Mouse (Mus musculus): ENCODE data around the gene Gm8369. TPM values are rescaled to one million over a fixed set of nuclear protein-coding genes. Genes with fewer than 3 reads are reported as not detected.
"Not testable (repeated sequence)": the region's sequence is repeated elsewhere in the genome, so short reads cannot be mapped to it uniquely, and the experiment has no call there.

The Gm8369 gene
- polyA plus RNA-seq, 1 experiment from 2014 or later = not detected

GRCm38 (mm10) chr19:11516246-11516645 lies 30.5 kb downstream of the Gm8369 start, which contains the start of gene Ms4a6b:
Gene Ms4a6b, plus strand, starts transcription at chr19:11516512.
- no peaks in the 10 kb centered on the region for H3K27me3 ChIP-seq
- no peaks in the 10 kb centered on the region for H3K36me3 ChIP-seq
- ATAC-seq (replicated peaks; ENCODE audit: insufficient number of reproducible peaks, insufficient read depth, low FRiP score, low read depth) = no peak
- no peak within 1 kb of the TSS for H3K4me2 ChIP-seq
- no peak within 1 kb of the TSS for H3K27ac ChIP-seq
- H3K4me3 ChIP-seq = no peak within 1 kb of the TSS
- no peaks in the 10 kb centered on the region for H3K9me3 ChIP-seq (replicated peaks)
- no peaks in the 10 kb centered on the region for H3K4me1 ChIP-seq (replicated peaks)
- no peak within 1 kb of the TSS for H3K9ac ChIP-seq

GRCm38 (mm10) chr19:11516845-11517244 lies 31.1 kb downstream of the Gm8369 start:
- no peaks in the 10 kb centered on the region for H3K27me3 ChIP-seq
- H3K9ac ChIP-seq = no peak overlapping the region
- H3K9me3 ChIP-seq (replicated peaks) = no peaks in the 10 kb centered on the region
- no peaks in the 10 kb centered on the region for H3K4me1 ChIP-seq (replicated peaks)
- 51% methylated on average over 4 of the region's 4 CpGs for WGBS
- H3K4me3 ChIP-seq = no peak overlapping the region
- H3K36me3 ChIP-seq = no peaks in the 10 kb centered on the region
- no peak overlapping the region for H3K27ac ChIP-seq
- no peak for ATAC-seq (replicated peaks; ENCODE audit: insufficient number of reproducible peaks, insufficient read depth, low FRiP score, low read depth)
- no peak overlapping the region for H3K4me2 ChIP-seq

- H3K27me3 ChIP-seq; H3K4me3 ChIP-seq; H3K36me3 ChIP-seq; H3K4me1 ChIP-seq (replicated peaks); H3K27ac ChIP-seq; ATAC-seq (replicated peaks; ENCODE audit: insufficient number of reproducible peaks, insufficient read depth, low FRiP score, low read depth); H3K4me2 ChIP-seq; H3K9ac ChIP-seq; H3K9me3 ChIP-seq (replicated peaks): not testable (repeated sequence)
- 26% methylated on average over 1 of the region's 1 CpGs for WGBS
Observed at GRCm38 (mm10) chr19:11517373-11517772, 31.6 kb downstream of the Gm8369 start.

- not testable (repeated sequence) for ATAC-seq (replicated peaks; ENCODE audit: insufficient number of reproducible peaks, insufficient read depth, low FRiP score, low read depth); H3K9me3 ChIP-seq (replicated peaks); H3K27ac ChIP-seq; H3K9ac ChIP-seq; H3K36me3 ChIP-seq; H3K27me3 ChIP-seq; H3K4me2 ChIP-seq; H3K4me1 ChIP-seq (replicated peaks)
- 56% methylated on average over 2 of the region's 2 CpGs for WGBS
- peak overlapping the region; percentile 11; the same call in 1 of the 2 replicates for H3K4me3 ChIP-seq
Observed at GRCm38 (mm10) chr19:11518356-11518755, 32.6 kb downstream of the Gm8369 start.

GRCm38 (mm10) chr19:11520146-11520545 lies 34.4 kb downstream of the Gm8369 start:
- H3K9ac ChIP-seq = no peak overlapping the region
- no peaks in the 10 kb centered on the region for H3K9me3 ChIP-seq (replicated peaks)
- no peak for ATAC-seq (replicated peaks; ENCODE audit: insufficient number of reproducible peaks, insufficient read depth, low FRiP score, low read depth)
- no peaks in the 10 kb centered on the region for H3K27me3 ChIP-seq
- H3K4me3 ChIP-seq = no peak overlapping the region
- H3K27ac ChIP-seq = no peak overlapping the region
- H3K4me1 ChIP-seq (replicated peaks) = no peaks in the 10 kb centered on the region
- H3K36me3 ChIP-seq = no peaks in the 10 kb centered on the region
- WGBS = 79% methylated on average over 3 of the region's 3 CpGs
- H3K4me2 ChIP-seq = no peak overlapping the region

GRCm38 (mm10) chr19:11533421-11533820 lies 47.7 kb downstream of the Gm8369 start:
- no peak overlapping the region for H3K4me3 ChIP-seq
- WGBS = 70% methylated on average over 1 of the region's 1 CpGs
- no peaks in the 10 kb centered on the region for H3K4me1 ChIP-seq (replicated peaks)
- H3K27me3 ChIP-seq = no peaks in the 10 kb centered on the region
- no peak overlapping the region for H3K9ac ChIP-seq
- H3K36me3 ChIP-seq = no peaks in the 10 kb centered on the region
- ATAC-seq (replicated peaks; ENCODE audit: insufficient number of reproducible peaks, insufficient read depth, low FRiP score, low read depth) = no peak
- H3K4me2 ChIP-seq = no peak overlapping the region
- H3K9me3 ChIP-seq (replicated peaks) = no peaks in the 10 kb centered on the region
- no peak overlapping the region for H3K27ac ChIP-seq

- Histone ChIP-seq H3K9me3 (replicated peaks) (no peaks in the 10 kb centered on the region), H3K4me2 (no peak overlapping the region), H3K4me3 (no peak overlapping the region), H3K27ac (no peak overlapping the region), H3K4me1 (replicated peaks) (no peaks in the 10 kb centered on the region), H3K36me3 (no peaks in the 10 kb centered on the region), H3K9ac (no peak overlapping the region), H3K27me3 (no peaks in the 10 kb centered on the region)
- ATAC-seq (replicated peaks; ENCODE audit: insufficient number of reproducible peaks, insufficient read depth, low FRiP score, low read depth) = no peak
- 35% methylated on average over 2 of the region's 2 CpGs for WGBS
Observed at GRCm38 (mm10) chr19:11533888-11534445, 48.2 kb downstream of the Gm8369 start.

- Histone ChIP-seq H3K9ac (no peak within 1 kb of the TSS), H3K9me3 (replicated peaks) (no peaks in the 10 kb centered on the region), H3K36me3 (no peaks in the 10 kb centered on the region), H3K27me3 (no peaks in the 10 kb centered on the region), H3K4me3 (no peak within 1 kb of the TSS), H3K27ac (no peak within 1 kb of the TSS), H3K4me1 (replicated peaks) (no peaks in the 10 kb centered on the region), H3K4me2 (no peak within 1 kb of the TSS)
- 9% methylated on average over 7 of the region's 7 CpGs for WGBS
- no peak for ATAC-seq (replicated peaks; ENCODE audit: insufficient number of reproducible peaks, insufficient read depth, low FRiP score, low read depth)
Observed at GRCm38 (mm10) chr19:11536593-11536992, 50.9 kb downstream of the Gm8369 start, which contains the start of gene Ms4a4d. Gene Ms4a4d, plus strand, starts transcription at chr19:11536801.

- no peak for ATAC-seq (replicated peaks; ENCODE audit: insufficient number of reproducible peaks, insufficient read depth, low FRiP score, low read depth)
- no peak overlapping the region for H3K4me2 ChIP-seq
- WGBS = 19% methylated on average over 2 of the region's 2 CpGs
- H3K36me3 ChIP-seq = no peaks in the 10 kb centered on the region
- no peak overlapping the region for H3K27ac ChIP-seq
- H3K4me1 ChIP-seq (replicated peaks) = no peaks in the 10 kb centered on the region
- no peaks in the 10 kb centered on the region for H3K27me3 ChIP-seq
- H3K9ac ChIP-seq = no peak overlapping the region
- no peak overlapping the region for H3K4me3 ChIP-seq
- no peaks in the 10 kb centered on the region for H3K9me3 ChIP-seq (replicated peaks)
Observed at GRCm38 (mm10) chr19:11537336-11537735, 51.6 kb downstream of the Gm8369 start.

GRCm38 (mm10) chr19:11540166-11540821 lies 54.6 kb downstream of the Gm8369 start:
- H3K4me1 ChIP-seq (replicated peaks); ATAC-seq (replicated peaks; ENCODE audit: insufficient number of reproducible peaks, insufficient read depth, low FRiP score, low read depth); H3K36me3 ChIP-seq; H3K4me3 ChIP-seq; H3K27me3 ChIP-seq; H3K9ac ChIP-seq; H3K27ac ChIP-seq; H3K9me3 ChIP-seq (replicated peaks); H3K4me2 ChIP-seq: not testable (repeated sequence)
- 79% methylated on average over 1 of the region's 1 CpGs for WGBS

GRCm38 (mm10) chr19:11544383-11544782 lies 58.6 kb downstream of the Gm8369 start:
- 76% methylated on average over 2 of the region's 2 CpGs for WGBS
- not testable (repeated sequence) for H3K27ac ChIP-seq; H3K4me3 ChIP-seq; H3K27me3 ChIP-seq; ATAC-seq (replicated peaks; ENCODE audit: insufficient number of reproducible peaks, insufficient read depth, low FRiP score, low read depth); H3K9ac ChIP-seq; H3K4me2 ChIP-seq; H3K4me1 ChIP-seq (replicated peaks); H3K36me3 ChIP-seq; H3K9me3 ChIP-seq (replicated peaks)

- no peak overlapping the region for H3K27ac ChIP-seq
- H3K4me3 ChIP-seq = no peak overlapping the region
- H3K36me3 ChIP-seq = no peaks in the 10 kb centered on the region
- no peak overlapping the region for H3K9ac ChIP-seq
- no peaks in the 10 kb centered on the region for H3K4me1 ChIP-seq (replicated peaks)
- no peaks in the 10 kb centered on the region for H3K27me3 ChIP-seq
- no peak overlapping the region for H3K4me2 ChIP-seq
- H3K9me3 ChIP-seq (replicated peaks) = no peaks in the 10 kb centered on the region
- no peak for ATAC-seq (replicated peaks; ENCODE audit: insufficient number of reproducible peaks, insufficient read depth, low FRiP score, low read depth)
Observed at GRCm38 (mm10) chr19:11547911-11548310, 62.2 kb downstream of the Gm8369 start.
